Mouse (Mus musculus) T-helper 17 cell (primary cell): ENCODE data around the gene Grin2d.
"Not testable (repeated sequence)": the region's sequence is repeated elsewhere in the genome, so short reads cannot be mapped to it uniquely, and the experiment has no call there.

Source experiments
- in situ Hi-C, 2 experiments: fragments of 300-600 bp; cut with MboI, MseI; formaldehyde crosslinking; loops; 1 replicate in 1 of 2; 2 replicates in 1 of 2; pipeline ENCODE4 v1.15.1; 2025; ENCODE audit warnings: high pct_unique_total_duplicates in 2 of 2

Gene Grin2d

GRCm38 (mm10) chr7:45878278-45878677 lies at the start of gene Grin2d:
Gene Grin2d, minus strand, starts transcription at chr7:45878378.
- in situ Hi-C loops = not testable (repeated sequence)

DNA sequence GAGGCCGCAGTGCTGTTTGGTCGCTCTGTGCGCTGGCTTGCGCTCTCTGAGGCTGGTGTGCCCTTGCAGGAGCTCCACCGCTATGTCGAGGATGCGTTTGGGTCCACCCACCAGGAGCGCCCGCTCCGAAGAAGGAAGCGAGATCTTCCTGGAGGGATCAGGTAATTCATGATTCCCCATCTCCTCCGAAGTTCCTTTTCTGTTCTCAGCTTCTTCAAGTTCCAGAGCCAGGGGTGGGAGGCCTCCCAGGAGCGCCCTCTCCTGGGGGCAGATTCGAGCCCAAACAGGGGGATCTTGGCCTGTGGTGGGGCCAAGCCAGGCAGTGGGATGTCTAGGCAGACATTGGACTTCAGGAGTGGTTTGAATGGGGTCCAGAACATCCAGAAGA lies 46.2 kb upstream of the Grin2d start:
- in situ Hi-C loops = loop anchor here (5.0 to 25.0 kb wide), 2 partner anchors 52 to 1088 kb away; partner anchors contain the start of genes Kdelr1 (in 1 of the 2) and Spty2d1 (in 1 of the 2)

GRCm38 (mm10) chr7:45923762-45924428 lies 45.7 kb upstream of the Grin2d start, which contains the start of gene Ccdc114:
Gene Ccdc114, plus strand, starts transcription at chr7:45924072.
- in situ Hi-C loops = loop anchor here (5.0 to 25.0 kb wide), 2 partner anchors 52 to 1088 kb away; partner anchors contain the start of genes Kdelr1 (in 1 of the 2) and Spty2d1 (in 1 of the 2)

- in situ Hi-C loops = loop anchor here (5.0 to 25.0 kb wide), 2 partner anchors 51 to 1089 kb away; partner anchors contain the start of genes Kdelr1 (in 1 of the 2) and Spty2d1 (in 1 of the 2)
These were observed 45.0 kb upstream of the Grin2d start for GRCm38 (mm10) chr7:45922928-45923761.

GRCm38 (mm10) chr7:45921950-45922600 lies 43.9 kb upstream of the Grin2d start:
- in situ Hi-C loops = loop anchor here (5.0 to 25.0 kb wide), 2 partner anchors 50 to 1090 kb away; partner anchors contain the start of genes Kdelr1 (in 1 of the 2) and Spty2d1 (in 1 of the 2)

GRCm38 (mm10) chr7:45921242-45921621 lies 43.1 kb upstream of the Grin2d start, which contains the start of gene Emp3:
Gene Emp3, minus strand, starts transcription at chr7:45921404.
- in situ Hi-C loops = loop anchor here (5.0 to 25.0 kb wide), 2 partner anchors 49 to 1091 kb away; partner anchors contain the start of genes Kdelr1 (in 1 of the 2) and Spty2d1 (in 1 of the 2)

- in situ Hi-C loops = loop anchor here (5.0 to 25.0 kb wide), 2 partner anchors 48 to 1092 kb away; partner anchors contain the start of genes Kdelr1 (in 1 of the 2) and Spty2d1 (in 1 of the 2)
These were observed 42.5 kb upstream of the Grin2d start for GRCm38 (mm10) chr7:45920583-45921241.

GRCm38 (mm10) chr7:45919761-45920160 lies 41.6 kb upstream of the Grin2d start:
- in situ Hi-C loops = loop anchor here (5.0 to 25.0 kb wide), 3 partner anchors 47 to 1515 kb away; partner anchors contain the start of genes Kdelr1 (in 1 of the 2) and Spty2d1 (in 1 of the 2)

GRCm38 (mm10) chr7:45919083-45919671 lies 41.0 kb upstream of the Grin2d start:
- in situ Hi-C loops = loop anchor here in 1 of 2 experiments (10.0 to 25.0 kb wide), 2 partner anchors 1093 to 1514 kb away; partner anchors contain the start of gene Spty2d1

DNA sequence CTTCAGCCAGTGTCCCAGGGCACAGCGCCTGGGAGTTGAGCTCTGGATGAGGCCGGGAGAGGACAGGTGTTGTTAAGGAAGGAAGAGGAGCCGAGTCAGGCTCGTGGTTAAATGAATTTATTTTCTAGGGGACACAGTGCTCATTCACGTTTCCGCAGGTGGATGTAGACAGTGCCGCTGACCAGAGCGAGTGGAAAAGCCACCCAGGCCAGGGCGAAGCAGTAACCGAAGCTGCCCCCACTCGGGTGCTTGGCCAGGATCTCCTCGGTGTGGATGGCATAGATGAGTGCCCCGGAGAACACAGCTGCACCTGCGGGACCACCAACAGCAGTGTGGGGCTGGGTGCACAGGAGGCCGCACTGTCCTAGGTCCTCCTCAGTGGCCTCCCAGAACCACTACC lies 39.7 kb upstream of the Grin2d start:
- in situ Hi-C loops = loop anchor here in 1 of 2 experiments (10.0 to 25.0 kb wide), 2 partner anchors 1094 to 1513 kb away; partner anchors contain the start of gene Spty2d1

DNA sequence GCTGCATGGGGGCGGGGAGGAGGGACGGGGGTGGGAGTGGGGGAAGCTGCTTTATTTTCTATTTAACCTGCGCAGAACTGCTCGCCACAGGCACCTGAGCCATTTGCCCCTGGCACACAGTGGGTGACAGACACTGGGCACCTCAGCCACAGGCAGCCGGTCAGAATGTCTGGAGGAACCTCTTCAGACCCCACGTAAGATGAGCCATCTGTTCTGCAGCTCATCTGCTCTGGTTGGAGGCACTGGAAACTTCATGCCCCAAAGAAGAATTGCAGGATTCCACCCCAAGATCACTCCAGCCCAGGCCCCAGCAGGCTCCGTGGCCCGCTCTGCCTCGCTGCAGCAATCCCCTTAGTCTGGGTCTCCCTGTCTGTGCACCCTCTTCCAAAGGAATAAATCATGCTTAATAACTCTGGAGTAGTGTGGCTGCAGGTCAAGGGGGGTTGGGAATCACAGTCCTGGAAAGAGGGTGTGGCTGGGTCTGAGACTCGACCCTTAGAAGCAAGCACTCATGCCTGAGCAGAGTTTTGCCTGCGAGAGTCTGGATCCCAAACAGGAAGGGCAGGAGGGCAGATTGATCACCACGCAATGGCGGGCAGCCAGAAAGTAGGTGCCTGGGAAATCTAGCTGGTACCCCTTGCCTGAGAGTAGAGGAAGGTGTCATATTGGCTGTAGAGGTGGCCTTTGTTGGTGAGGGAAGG lies 39.0 kb upstream of the Grin2d start:
- in situ Hi-C loops = loop anchor here in 1 of 2 experiments (10.0 to 25.0 kb wide), 2 partner anchors 1095 to 1512 kb away; partner anchors contain the start of gene Spty2d1

- in situ Hi-C loops = loop anchor here in 1 of 2 experiments (10.0 to 25.0 kb wide), 2 partner anchors 1096 to 1512 kb away; partner anchors contain the start of gene Spty2d1
These were observed 38.2 kb upstream of the Grin2d start for GRCm38 (mm10) chr7:45916056-45917003.

- in situ Hi-C loops = loop anchor here in 1 of 2 experiments (10.0 to 25.0 kb wide), 2 partner anchors 1097 to 1510 kb away; partner anchors contain the start of gene Spty2d1
These were observed 36.8 kb upstream of the Grin2d start for GRCm38 (mm10) chr7:45915011-45915410.

DNA sequence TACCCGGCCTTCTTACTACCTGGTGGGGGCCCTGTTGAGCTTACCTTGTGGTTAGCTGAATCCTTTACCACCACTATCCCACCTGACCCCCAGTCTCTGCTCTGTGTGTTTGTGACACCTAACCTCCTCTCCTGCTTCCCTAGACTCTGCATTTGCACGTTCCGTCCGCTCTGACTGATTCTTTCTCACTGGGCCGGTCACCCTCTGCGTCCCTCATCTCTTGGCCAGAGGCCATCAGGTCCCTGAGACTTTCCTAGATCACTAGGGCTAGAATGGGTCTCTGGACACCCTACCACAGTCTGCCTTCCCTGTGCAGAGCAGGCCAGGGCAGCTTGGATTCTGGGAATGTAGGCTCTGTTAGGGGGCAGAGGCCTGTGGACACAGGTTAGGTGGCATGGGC lies 35.9 kb upstream of the Grin2d start:
- in situ Hi-C loops = loop anchor here in 1 of 2 experiments (10.0 to 25.0 kb wide), 2 partner anchors 1098 to 1509 kb away; partner anchors contain the start of gene Spty2d1

DNA sequence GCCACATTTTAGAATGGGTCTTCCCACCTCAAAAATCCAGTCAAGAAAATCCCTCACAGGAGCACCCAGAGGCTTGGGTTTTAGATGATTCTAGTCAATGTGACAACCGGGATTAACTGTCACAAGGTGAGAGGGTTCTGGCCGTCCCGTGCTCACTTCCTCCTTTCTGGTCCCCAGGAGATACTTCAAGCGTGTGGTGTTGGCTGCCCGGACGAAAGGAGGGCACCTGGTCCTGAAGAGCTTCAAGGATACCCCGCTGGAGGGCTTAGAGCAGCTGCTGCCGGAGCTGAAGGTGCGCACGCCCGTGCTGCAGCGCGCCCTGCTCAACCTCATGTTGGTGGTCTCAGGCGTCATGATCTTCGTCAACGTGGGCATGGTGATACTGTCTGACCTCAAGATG lies 31.0 kb upstream of the Grin2d start:
- in situ Hi-C loops = loop anchor here in 1 of 2 experiments (25.0 kb wide), 1 partner anchor 1103 kb away; the partner anchor contains the start of gene Spty2d1

GRCm38 (mm10) chr7:45908384-45908783 lies 30.2 kb upstream of the Grin2d start:
- in situ Hi-C loops = loop anchor here in 1 of 2 experiments (25.0 kb wide), 1 partner anchor 1104 kb away; the partner anchor contains the start of gene Spty2d1

DNA sequence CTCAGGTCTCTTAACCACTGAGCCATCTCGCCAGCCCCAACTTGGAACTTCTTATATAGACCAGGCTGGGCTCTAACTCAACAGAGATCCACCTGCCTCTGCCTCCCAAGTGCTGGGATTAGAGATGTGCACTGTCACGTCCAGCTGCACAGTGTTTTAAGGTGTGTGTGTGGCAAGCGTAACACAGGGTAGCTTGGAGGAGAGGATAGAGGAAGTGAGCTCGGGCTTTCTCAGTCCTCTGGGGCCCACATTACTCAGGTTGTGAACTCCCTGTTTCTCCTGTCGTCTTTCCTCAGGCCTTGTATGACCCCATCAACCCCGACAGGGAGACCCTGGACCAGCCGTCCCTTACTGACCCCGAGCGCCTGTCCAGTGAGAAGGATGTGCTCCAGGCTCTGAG lies 28.4 kb upstream of the Grin2d start:
- in situ Hi-C loops = loop anchor here in 1 of 2 experiments (25.0 kb wide), 1 partner anchor 1106 kb away; the partner anchor contains the start of gene Spty2d1
